ENCODE assay signal across 9 mouse cellular contexts in the genomic region with DNA sequence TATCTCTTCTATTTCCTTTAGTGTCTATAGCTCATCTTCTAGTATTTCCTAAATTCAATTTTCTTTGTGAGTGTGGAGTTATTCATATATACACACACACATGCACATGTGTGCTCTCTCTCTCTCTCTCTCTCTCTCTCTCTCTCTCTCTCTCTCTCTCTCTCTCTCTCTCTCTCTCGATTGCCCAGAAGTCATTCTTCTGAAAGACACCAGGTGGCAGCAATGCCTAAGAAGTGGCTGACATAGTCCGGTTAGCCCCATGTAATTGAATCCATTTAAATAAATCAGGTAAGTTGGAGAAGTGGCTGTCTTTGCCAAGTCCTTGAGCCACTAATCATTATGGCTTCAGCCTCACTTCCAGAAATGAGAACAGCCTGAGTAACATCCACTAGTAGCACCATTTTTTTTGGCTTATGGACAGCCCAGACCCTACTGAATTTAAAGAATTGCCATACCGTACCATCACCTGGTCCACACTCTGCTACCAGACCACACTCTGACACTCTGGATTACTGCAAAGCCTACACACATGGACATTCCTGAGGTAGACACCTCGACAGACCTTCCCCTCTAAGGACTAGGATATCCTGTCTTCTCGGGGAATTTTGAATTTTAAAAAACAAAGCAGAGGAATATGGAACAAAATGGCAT. TPM values are rescaled to one million over a fixed set of nuclear protein-coding genes. Genes with fewer than 3 reads are reported as not detected.
DNase-seq lines count a peak whose midpoint lies in the region; ATAC-seq and TF ChIP-seq lines count a peak whose summit lies in the region.
"Had no signal": no experiment of that assay in that cellular context is flagged by ENCODE, and none has a peak within 500 bp of the region (broad histone marks: within the 10 kb centered on the region; RNA-seq: fewer than 3 reads in every experiment).

No protein-coding gene starts in this region.

- intact Hi-C loops in heart, postnatal 25 days (cut with DNase I), result loop anchor here (1.0 to 5.0 kb wide), 4 partner anchors 380 to 626 kb away; no protein-coding TSS in a partner anchor
- intact Hi-C loops in heart, postnatal 36 days (cut with DNase I), result loop anchor here (1.0 to 2.0 kb wide), 3 partner anchors 380 to 542 kb away; no protein-coding TSS in a partner anchor

- peak; percentile 9 for DNase-seq in heart, adult 8-10 months (ENCODE audit: low spot score)
- no peak for DNase-seq in heart, postnatal 25 days (ENCODE audit: low spot score)
- DNase-seq in Patski (ENCODE audit: low read depth, low spot score), result no peak
- DNase-seq in cerebellum, postnatal 36 days, result peak; percentile 54 to 59
- peak; percentile 17 to 35 for DNase-seq in heart, postnatal 36 days
- peak; percentile 50 to 56 for DNase-seq in kidney, postnatal 4 days
- peak; percentile 6 for DNase-seq in lung, postnatal 36 days
- peak; percentile 14 for DNase-seq in yolk sac, embryonic 10.5 days (ENCODE audit: low spot score)

- ATAC-seq in Patski, result peak; percentile 54

- TF ChIP-seq CTCF in Patski (IDR thresholded peaks at IDR 0.05), result peak; percentile 59

- CTCF ChIA-PET in Patski (lab: Charles Lee), result interaction anchor here (0.9 kb wide), 3 partner anchors 10 to 581 kb away, joined by 3 read pairs; no protein-coding TSS in a partner anchor

- in situ Hi-C loops in Patski (cut with MboI; ENCODE audit: low pct_unique_long_range_greater_than_20kb), result loop anchor here (10.0 kb wide), 3 partner anchors 408 to 618 kb away; no protein-coding TSS in a partner anchor

- peaks cover 7% of the 10 kb centered on the region for H3K27me3 ChIP-seq in Patski
- H3K27me3 ChIP-seq: heart, embryonic 13.5 days had no signal

- POLR2A ChIA-PET in Patski (lab: Charles Lee), result no interaction called here

RNA-seq across cellular contexts. Expression of a gene that starts 49.5 kb away (rescaled TPM):
- under 1 TPM in 1 of 4 experiments, not detected in 3; 0.14 TPM for total RNA-seq in heart, adult 8-10 months (2022)
- total RNA-seq in heart, postnatal 25 days (2021), result not detected
- not detected for polyA plus RNA-seq in Patski (2021)
- not detected for total RNA-seq in heart, postnatal 36 days (2021)

Comparison
In these comparisons a context has a peak if more than half of its experiments do, and no peak if none do; other contexts are left out.
1. DNase-seq: peak in heart, adult 8-10 months (single experiment), cerebellum, postnatal 36 days (2 of 2), heart, postnatal 36 days (2 of 2), kidney, postnatal 4 days (2 of 2), lung, postnatal 36 days (single experiment) and yolk sac, embryonic 10.5 days (single experiment); none in heart, postnatal 25 days (single experiment) and Patski (single experiment).